In the genomic region with DNA sequence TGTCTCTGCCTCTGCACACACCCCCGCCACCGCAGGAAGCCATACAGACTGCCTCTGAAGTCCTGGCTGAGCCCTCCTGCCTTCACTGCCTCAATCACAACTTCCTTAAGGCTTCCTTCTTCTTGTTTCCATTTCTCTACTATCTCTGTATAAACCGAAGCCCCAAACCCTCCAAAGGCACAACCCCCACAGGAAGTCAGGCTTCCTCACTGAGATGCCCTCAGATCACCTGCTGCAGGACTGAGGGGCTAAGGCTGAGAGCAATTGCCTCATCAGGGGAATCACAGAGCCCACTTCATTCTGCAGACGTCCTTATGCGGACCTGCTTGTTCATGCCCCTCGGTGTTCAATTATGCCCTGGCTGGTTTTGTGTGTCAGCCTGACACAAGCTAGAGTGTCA, we compare ENCODE assay signal across 8 mouse cellular contexts. TPM values are rescaled to one million over a fixed set of nuclear protein-coding genes. Genes with fewer than 3 reads are reported as not detected.
DNase-seq lines count a peak whose midpoint lies in the region; ATAC-seq and TF ChIP-seq lines count a peak whose summit lies in the region.

No protein-coding gene starts in this region.

- DNase-seq in cerebellum, adult 2 months: no peak
- DNase-seq in cerebellum, postnatal 4 days (ENCODE audit: low spot score in 2 of 2): no peak
- DNase-seq in A20 (ENCODE audit: low read depth, low spot score): peak; percentile 19
- DNase-seq in right cerebral cortex, adult 18-20 months: no peak
- DNase-seq in spleen, postnatal 14 days (ENCODE audit: low spot score in 2 of 2): no peak
- DNase-seq in cerebellum, adult 9-10 months: no peak

- peak overlapping the region; percentile 96 for H3K4me3 ChIP-seq in cerebellum, adult 2 months (replicated peaks; ENCODE audit: insufficient read depth, low read depth, low read length)

- H3K27ac ChIP-seq in cerebellum, adult 2 months (ENCODE audit: insufficient read depth, low read length): no peak overlapping the region

- no peaks in the 10 kb centered on the region for H3K27me3 ChIP-seq in cerebellum, adult 2 months (ENCODE audit: control insufficient read depth, insufficient read depth, low read length)

- TF ChIP-seq POLR2A in cerebellum, adult 2 months (IDR thresholded peaks at IDR 0.05; ENCODE audit: borderline replicate concordance, insufficient read depth, low read length): no peak

- H3K4me1 ChIP-seq in cerebellum, adult 2 months (ENCODE audit: control insufficient read depth, insufficient read depth, low read length): peaks cover 10% of the 10 kb centered on the region

- WGBS in cerebellum, adult 2 months: 83% methylated on average over 6 of the region's 6 CpGs

- TF ChIP-seq CTCF in cerebellum, adult 2 months (IDR thresholded peaks at IDR 0.05; ENCODE audit: borderline replicate concordance, insufficient read depth, low read depth, low read length): no peak

- ATAC-seq in granulocyte monocyte progenitor cell, adult 5-6 weeks (replicated peaks; ENCODE audit: poor library complexity, severe bottlenecking): peak; percentile 56
- peak; percentile 17; the same call in 1 of the 2 replicates for ATAC-seq in megakaryocyte, adult 5-6 weeks (ENCODE audit: poor library complexity, severe bottlenecking)

RNA-seq across cellular contexts. Expression of gene Cops9, which starts 1.4 kb away (rescaled TPM):
- polyA plus RNA-seq in cerebellum, adult 2 months (2012; rRNA removed): 374 and 414 TPM in 2 replicates
- total RNA-seq in granulocyte monocyte progenitor cell, adult 5-6 weeks (2014; fragmentation: Nextera tagmentation): 215 and 239 TPM in 2 replicates
- total RNA-seq in granulocyte monocyte progenitor cell, adult 5-6 weeks (2017): 141 and 144 TPM in 2 replicates
- total RNA-seq in megakaryocyte, adult 5-6 weeks (2015): 178 and 190 TPM in 2 replicates
- total RNA-seq in megakaryocyte, adult 5-6 weeks (2017): 166 and 180 TPM in 2 replicates

RNA-seq across cellular contexts. Expression of gene Otos, which starts 8.2 kb away (rescaled TPM):
- 0.07 and 0.13 TPM in 2 replicates for polyA plus RNA-seq in cerebellum, adult 2 months (2012; rRNA removed)
- total RNA-seq in granulocyte monocyte progenitor cell, adult 5-6 weeks (2014; fragmentation: Nextera tagmentation): 5.3 and 7.2 TPM in 2 replicates
- total RNA-seq in granulocyte monocyte progenitor cell, adult 5-6 weeks (2017): 2.5 TPM in 1 of 2 replicates, not detected in the other
- total RNA-seq in megakaryocyte, adult 5-6 weeks (2015): 0.85 and 2.8 TPM in 2 replicates
- 0.53 and 1.8 TPM in 2 replicates for total RNA-seq in megakaryocyte, adult 5-6 weeks (2017)

RNA-seq across cellular contexts. Expression of gene Olfr12, which starts 22.8 kb away (rescaled TPM):
- not detected in 2 replicates for polyA plus RNA-seq in cerebellum, adult 2 months (2012; rRNA removed)
- not detected in 2 replicates for total RNA-seq in granulocyte monocyte progenitor cell, adult 5-6 weeks (2014; fragmentation: Nextera tagmentation)
- not detected in 2 replicates for total RNA-seq in granulocyte monocyte progenitor cell, adult 5-6 weeks (2017)
- total RNA-seq in megakaryocyte, adult 5-6 weeks (2015): not detected in 2 replicates
- not detected in 2 replicates for total RNA-seq in megakaryocyte, adult 5-6 weeks (2017)

RNA-seq across cellular contexts. Expression of gene Olfr1410, which starts 34.8 kb away (rescaled TPM):
- polyA plus RNA-seq in cerebellum, adult 2 months (2012; rRNA removed): not detected in 2 replicates
- total RNA-seq in granulocyte monocyte progenitor cell, adult 5-6 weeks (2014; fragmentation: Nextera tagmentation): not detected in 2 replicates
- total RNA-seq in granulocyte monocyte progenitor cell, adult 5-6 weeks (2017): not detected in 2 replicates
- not detected in 2 replicates for total RNA-seq in megakaryocyte, adult 5-6 weeks (2015)
- not detected in 2 replicates for total RNA-seq in megakaryocyte, adult 5-6 weeks (2017)

RNA-seq across cellular contexts. Expression of gene Olfr1411, which starts 46.2 kb away (rescaled TPM):
- polyA plus RNA-seq in cerebellum, adult 2 months (2012; rRNA removed): not detected in 2 replicates
- not detected in 2 replicates for total RNA-seq in granulocyte monocyte progenitor cell, adult 5-6 weeks (2014; fragmentation: Nextera tagmentation)
- not detected in 2 replicates for total RNA-seq in granulocyte monocyte progenitor cell, adult 5-6 weeks (2017)
- total RNA-seq in megakaryocyte, adult 5-6 weeks (2015): not detected in 2 replicates
- not detected in 2 replicates for total RNA-seq in megakaryocyte, adult 5-6 weeks (2017)
